Mouse (Mus musculus) embryonic facial prominence, embryonic 11.5 days (tissue): ENCODE measurements around the gene Zfp513. TPM values are rescaled to one million over a fixed set of nuclear protein-coding genes. Genes with fewer than 3 reads are reported as not detected.
A peak's percentile ranks its signal among the peaks of the same experiment; 100 is the strongest.

ENCODE experiments used
- ATAC-seq: fragments of 200-750 bp; cut with Nextera tagmentation; replicated peaks from 2 replicates; pipeline ENCODE4 v1.8.0; 2017; ENCODE audit warnings: low read depth; ENCODE audit not compliant: insufficient number of reproducible peaks, low FRiP score, low TSS enrichment
- DNase-seq: peaks from one replicate; pipeline ENCODE4 v3.0.0-alpha.2; 2015; ENCODE audit warnings: low spot score
- H3K27ac ChIP-seq: fragments of 300-500 bp; sonication (generic); replicated peaks from 2 replicates; pipeline ENCODE4 v1.5.1; 2014; ENCODE audit warnings: mild to moderate bottlenecking, low read depth, low read length, control low read depth
- H3K27me3 ChIP-seq: fragments of 300-500 bp; sonication (generic); 2 replicates; pipeline ENCODE4 v1.6.1; 2014; ENCODE audit warnings: mild to moderate bottlenecking, low read length, moderate library complexity, mixed read lengths; ENCODE audit not compliant: control insufficient read depth, insufficient read depth
- H3K36me3 ChIP-seq: fragments of 300-500 bp; sonication (generic); replicated peaks from 2 replicates; pipeline ENCODE4 v1.6.1; 2014; ENCODE audit warnings: low read depth, mild to moderate bottlenecking, low read length, moderate library complexity, mixed read lengths; ENCODE audit not compliant: control insufficient read depth, insufficient read depth
- H3K4me1 ChIP-seq: fragments of 300-500 bp; sonication (generic); 2 replicates; pipeline ENCODE4 v1.6.1; 2014; ENCODE audit warnings: low read length, mixed read lengths; ENCODE audit not compliant: control insufficient read depth, insufficient read depth
- H3K4me2 ChIP-seq: fragments of 300-500 bp; sonication (generic); 2 replicates; pipeline ENCODE4 v1.6.1; 2014; ENCODE audit warnings: low read depth, mild to moderate bottlenecking, control low read depth, low read length, moderate library complexity
- H3K4me3 ChIP-seq: fragments of 300-500 bp; sonication (generic); 2 replicates; pipeline ENCODE4 v1.5.1; 2014; ENCODE audit warnings: low read depth, low read length, control low read depth
- H3K9ac ChIP-seq: fragments of 300-500 bp; sonication (generic); replicated peaks from 2 replicates; pipeline ENCODE4 v1.6.1; 2014; ENCODE audit warnings: mild to moderate bottlenecking, control low read depth, low read length
- H3K9me3 ChIP-seq: fragments of 300-500 bp; sonication (generic); replicated peaks from 2 replicates; pipeline ENCODE4 v1.6.1; 2016; ENCODE audit warnings: mild to moderate bottlenecking, low read length, inconsistent platforms, mixed read lengths; ENCODE audit not compliant: control insufficient read depth
- WGBS: fragments of 180-500 bp; shearing (Covaris S2); extraction: QIAGEN DNeasy Blood & Tissue Kit; methylation state at CpG from one replicate; pipeline ENCODE4 v1.1.7; 2014; 5-methylcytosine and 5-hydroxymethylcytosine counted together
- polyA plus RNA-seq: library from polyadenylated mRNA; unstranded; fragments of >200 nt; fragmentation: Nextera tagmentation; extraction: Ambion mirVana; gene quantifications from 2 replicates; pipeline ENCODE4 v1.2.1, GENCODE M21; 2014

The Zfp513 gene
- polyA plus RNA-seq, 1 experiment from 2014 or later: 4.0 TPM

DNA sequence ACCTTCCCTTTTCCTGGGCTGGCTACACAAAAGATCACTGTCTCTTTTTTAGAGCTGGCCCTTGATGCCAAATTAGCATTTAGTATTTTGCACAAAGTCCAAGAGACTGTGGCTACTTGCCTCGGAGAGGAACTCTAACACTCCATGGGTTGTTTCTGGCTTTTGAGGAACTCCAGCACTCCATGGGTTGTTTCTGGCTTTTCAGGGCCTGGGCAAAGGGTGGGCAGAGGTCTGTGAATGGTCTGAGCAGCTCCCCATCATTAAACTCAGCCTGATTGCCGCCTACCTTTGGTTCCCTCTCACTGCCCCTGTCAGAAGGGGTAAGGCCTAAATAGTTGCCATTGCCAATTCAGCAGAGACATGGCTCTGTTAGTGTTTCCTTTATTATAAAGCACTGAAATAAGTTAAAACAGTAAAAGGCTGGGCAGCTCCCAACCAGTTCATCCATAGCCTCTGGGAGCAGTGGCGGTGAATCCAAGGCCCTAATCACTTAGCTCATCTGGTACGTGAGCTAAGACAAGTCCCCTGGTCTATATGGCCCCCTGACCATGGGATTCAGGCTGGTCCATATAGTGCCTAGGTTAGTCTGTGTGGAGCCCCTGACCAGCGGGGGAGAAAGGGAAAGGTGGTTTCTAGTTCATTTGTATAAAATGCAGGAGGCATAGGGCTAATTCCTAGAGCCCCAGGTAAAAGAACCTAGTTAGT is 3.3 kb downstream of the Zfp513 start:
- ATAC-seq (no peak), DNase-seq (no peak)
- 87% methylated on average over 5 of the region's 5 CpGs for WGBS
- peaks cover 5% of the 10 kb centered on the region for H3K9me3 ChIP-seq
- H3K27me3 ChIP-seq: no peaks in the 10 kb centered on the region
- no peak overlapping the region for H3K4me2 ChIP-seq
- peaks cover 34% of the 10 kb centered on the region for H3K36me3 ChIP-seq
- no peak overlapping the region for H3K27ac ChIP-seq
- no peak overlapping the region for H3K9ac ChIP-seq
- no peaks in the 10 kb centered on the region for H3K4me1 ChIP-seq
- no peak overlapping the region for H3K4me3 ChIP-seq

DNA sequence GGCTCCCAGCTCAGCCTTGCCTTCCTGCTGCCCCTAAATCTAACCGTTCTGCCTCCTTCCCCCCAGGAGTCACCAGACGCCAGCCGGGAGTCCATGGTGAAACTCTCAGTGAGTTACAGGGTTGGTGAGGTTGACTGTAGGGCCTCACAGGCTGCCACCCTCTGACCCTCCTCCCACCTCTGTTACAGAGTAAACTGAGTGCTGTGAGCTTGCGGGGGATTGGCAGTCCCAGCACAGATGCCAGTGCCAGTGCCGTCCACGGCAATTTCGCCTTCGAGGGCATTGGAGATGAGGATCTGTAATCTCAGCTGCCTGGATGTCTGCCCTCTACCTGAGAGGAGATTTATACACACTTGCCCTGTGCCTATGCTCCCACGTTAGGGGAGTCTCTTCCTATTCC is 3.9 kb downstream of the Zfp513 start:
- H3K27me3 ChIP-seq: no peaks in the 10 kb centered on the region
- no peak for DNase-seq
- no peak for ATAC-seq
- H3K4me2 ChIP-seq: no peak overlapping the region
- no peak overlapping the region for H3K27ac ChIP-seq
- H3K4me1 ChIP-seq: no peaks in the 10 kb centered on the region
- no peak overlapping the region for H3K9ac ChIP-seq
- H3K9me3 ChIP-seq: peaks cover 5% of the 10 kb centered on the region
- H3K4me3 ChIP-seq: no peak overlapping the region
- peaks cover 32% of the 10 kb centered on the region for H3K36me3 ChIP-seq
- WGBS: 89% methylated on average over 9 of the region's 9 CpGs

DNA sequence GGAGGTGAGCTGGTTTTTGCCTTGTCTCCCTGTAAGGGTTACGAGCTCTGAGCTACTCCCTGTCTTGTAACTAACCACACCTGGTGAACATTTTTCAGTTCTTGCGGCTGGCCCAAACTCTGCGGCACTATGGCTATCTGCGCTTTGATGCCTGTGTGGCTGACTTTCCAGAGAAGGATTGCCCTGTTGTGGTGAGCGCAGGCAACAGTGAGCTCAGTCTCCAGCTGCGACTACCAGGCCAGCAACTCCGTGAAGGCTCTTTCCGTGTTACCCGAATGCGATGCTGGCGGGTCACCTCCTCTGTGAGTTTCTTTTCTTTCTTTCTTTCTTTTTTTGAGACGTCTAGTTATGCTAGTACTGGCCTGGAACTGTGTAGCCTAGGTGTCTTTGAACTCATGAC is 5.0 kb downstream of the Zfp513 start:
- ATAC-seq (no peak), DNase-seq (no peak)
- Histone ChIP-seq H3K27ac (no peak overlapping the region), H3K9me3 (peaks cover 5% of the 10 kb centered on the region), H3K4me2 (no peak overlapping the region), H3K36me3 (peaks cover 27% of the 10 kb centered on the region), H3K4me3 (no peak overlapping the region), H3K27me3 (no peaks in the 10 kb centered on the region), H3K4me1 (no peaks in the 10 kb centered on the region), H3K9ac (no peak overlapping the region)
- 89% methylated on average over 12 of the region's 12 CpGs for WGBS

DNA sequence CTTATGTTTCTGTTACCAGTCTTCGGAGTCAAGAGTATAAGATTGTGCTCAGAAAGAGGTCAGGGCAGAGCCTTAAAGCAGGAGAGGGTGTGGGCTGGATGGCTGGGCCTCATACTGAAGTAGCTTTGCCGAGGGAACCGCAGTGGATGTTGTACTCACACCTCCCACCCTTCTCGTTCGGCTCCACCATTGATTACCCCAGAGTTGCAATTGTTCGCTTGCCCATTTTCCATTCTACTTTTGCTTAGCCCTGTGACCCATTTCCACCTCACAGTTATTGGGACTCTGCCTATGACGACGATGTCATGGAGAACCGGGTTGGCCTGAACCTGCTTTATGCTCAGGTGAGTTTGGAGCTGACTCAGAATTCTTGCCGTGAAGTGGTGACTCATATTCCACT is 5.9 kb downstream of the Zfp513 start:
- Histone ChIP-seq H3K36me3 (peaks cover 27% of the 10 kb centered on the region), H3K4me3 (no peak overlapping the region), H3K27me3 (no peaks in the 10 kb centered on the region), H3K9ac (no peak overlapping the region), H3K9me3 (peaks cover 5% of the 10 kb centered on the region), H3K4me1 (0 out of 2 replicates have a peak, but pooled peaks cover 2% of the 10 kb centered on the region), H3K27ac (no peak overlapping the region), H3K4me2 (no peak overlapping the region)
- ATAC-seq: no peak
- 95% methylated on average over 10 of the region's 10 CpGs for WGBS
- no peak for DNase-seq

DNA sequence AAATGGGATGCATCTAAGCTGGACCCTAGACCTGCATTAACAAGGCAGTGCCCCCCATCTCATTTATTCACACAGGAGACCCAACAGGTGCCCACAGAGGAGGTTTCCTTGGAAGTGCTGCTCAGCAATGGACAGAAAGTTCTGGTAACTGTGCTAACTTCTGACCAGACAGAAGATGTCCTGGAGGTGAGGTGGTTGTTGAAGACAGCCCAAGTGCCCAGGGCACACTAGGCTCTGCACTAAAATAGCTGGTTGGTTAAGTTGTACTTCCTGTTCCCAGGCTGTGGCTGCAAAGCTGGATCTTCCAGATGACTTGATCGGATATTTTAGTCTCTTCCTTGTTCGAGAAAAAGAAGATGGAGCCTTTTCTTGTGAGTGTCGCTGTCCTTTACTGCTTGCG is 6.4 kb downstream of the Zfp513 start:
- H3K9ac ChIP-seq: no peak overlapping the region
- ATAC-seq: no peak
- H3K4me2 ChIP-seq: no peak overlapping the region
- 0 out of 2 replicates have a peak, but pooled peaks cover 2% of the 10 kb centered on the region for H3K4me1 ChIP-seq
- WGBS: 94% methylated on average over 4 of the region's 4 CpGs
- H3K27ac ChIP-seq: no peak overlapping the region
- H3K9me3 ChIP-seq: peaks cover 5% of the 10 kb centered on the region
- H3K27me3 ChIP-seq: no peaks in the 10 kb centered on the region
- H3K36me3 ChIP-seq: peaks cover 27% of the 10 kb centered on the region
- no peak overlapping the region for H3K4me3 ChIP-seq
- DNase-seq: no peak

DNA sequence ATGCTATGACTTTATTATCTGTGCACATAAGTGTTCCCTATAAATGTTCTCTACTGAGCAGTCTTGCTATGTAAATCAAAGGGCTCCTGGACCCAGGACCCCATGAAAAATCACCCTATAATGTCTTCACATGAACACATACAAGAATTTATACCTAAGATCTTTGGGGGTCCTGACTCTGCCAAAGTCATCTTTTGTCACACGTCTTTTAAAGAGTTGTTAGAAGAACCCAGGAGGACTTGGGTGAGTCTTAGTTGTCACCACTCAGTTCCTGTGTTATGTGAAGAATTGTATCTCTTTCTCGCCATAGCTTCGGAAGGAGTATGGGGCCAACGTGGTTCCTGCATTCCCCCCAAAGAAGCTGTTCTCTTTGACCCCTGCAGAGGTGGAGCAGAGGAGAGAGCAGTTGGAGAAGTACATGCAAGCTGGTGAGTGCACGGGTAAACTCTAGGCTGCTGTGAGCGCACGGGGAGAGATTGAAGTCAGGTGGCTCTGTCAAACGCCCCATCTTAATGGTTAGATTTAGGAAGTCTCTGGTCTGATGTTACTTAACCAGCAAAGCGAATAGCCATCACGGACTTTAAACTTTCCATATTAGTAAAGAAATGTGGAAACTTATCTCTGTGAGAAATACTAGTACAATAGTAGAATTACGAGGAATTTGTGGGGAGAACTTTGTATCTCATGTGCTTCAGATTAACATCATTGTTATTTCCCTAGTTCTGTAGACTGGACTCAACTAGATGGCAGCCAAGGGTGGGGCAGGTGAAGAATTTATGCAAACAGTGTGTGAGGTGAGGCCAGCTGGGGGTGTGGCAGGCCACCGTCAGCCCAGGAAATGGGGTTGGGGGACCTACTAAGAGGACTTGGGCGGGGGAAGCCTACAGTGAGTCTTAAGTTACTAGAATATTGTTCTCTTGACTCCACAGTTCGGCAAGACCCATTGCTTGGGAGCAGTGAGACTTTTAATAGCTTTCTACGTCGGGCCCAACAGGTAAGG is 7.3 kb downstream of the Zfp513 start:
- H3K9me3 ChIP-seq: no peaks in the 10 kb centered on the region
- no peaks in the 10 kb centered on the region for H3K27me3 ChIP-seq
- no peak overlapping the region for H3K9ac ChIP-seq
- no peak for DNase-seq
- H3K4me2 ChIP-seq: no peak overlapping the region
- no peak for ATAC-seq
- no peak overlapping the region for H3K27ac ChIP-seq
- H3K36me3 ChIP-seq: peaks cover 20% of the 10 kb centered on the region
- WGBS: 91% methylated on average over 16 of the region's 16 CpGs
- H3K4me3 ChIP-seq: no peak overlapping the region
- 0 out of 2 replicates have a peak, but pooled peaks cover 2% of the 10 kb centered on the region for H3K4me1 ChIP-seq

DNA sequence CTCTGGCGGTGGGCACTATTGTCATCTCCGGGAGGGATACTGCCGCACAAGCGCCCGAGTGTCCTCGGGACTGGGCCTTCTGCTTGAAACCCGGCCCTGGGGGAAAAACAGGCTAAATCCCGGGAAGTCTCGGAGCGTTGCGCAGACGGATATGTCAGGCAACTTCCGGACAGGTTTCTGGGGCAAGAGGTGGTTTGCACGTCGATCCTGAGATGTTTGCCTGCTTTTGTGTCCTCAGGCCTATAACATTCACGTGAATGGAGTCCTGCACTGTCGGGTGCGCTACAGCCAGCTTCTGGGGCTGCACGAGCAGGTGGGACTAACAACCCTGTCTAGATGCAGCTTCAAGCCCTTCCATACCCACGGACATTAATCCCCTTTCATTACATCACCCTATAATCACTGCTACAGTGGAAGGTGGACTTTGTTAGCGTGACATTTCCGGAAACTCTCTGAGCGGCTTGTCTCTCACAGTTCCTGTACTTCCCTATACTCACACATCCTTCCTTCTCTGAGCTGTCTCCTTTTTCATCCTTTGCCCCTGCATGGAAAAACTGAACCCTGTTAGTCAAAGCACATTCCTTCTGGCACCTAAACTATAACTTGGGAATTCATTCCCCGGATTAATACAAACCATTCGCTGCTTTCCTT is 8.3 kb downstream of the Zfp513 start:
- 11% methylated on average over 25 of the region's 25 CpGs for WGBS
- H3K27me3 ChIP-seq: no peaks in the 10 kb centered on the region
- ATAC-seq (peak; percentile 3; the same call in 1 of the 2 replicates), DNase-seq (peak; percentile 13)
- H3K9me3 ChIP-seq: no peaks in the 10 kb centered on the region
- H3K4me3 ChIP-seq: peak overlapping the region; percentile 75
- peaks cover 18% of the 10 kb centered on the region for H3K36me3 ChIP-seq
- peak overlapping the region; percentile 86 for H3K9ac ChIP-seq
- peak overlapping the region; percentile 70 for H3K4me2 ChIP-seq
- no peak overlapping the region; the same call in 1 of the 2 replicates for H3K27ac ChIP-seq
- H3K4me1 ChIP-seq: 0 out of 2 replicates have a peak, but pooled peaks cover 2% of the 10 kb centered on the region
